Mouse (Mus musculus) ovary, adult 18-20 months (tissue): ENCODE measurements around the gene Syngr2.
A peak's percentile ranks its signal among the peaks of the same experiment; 100 is the strongest.
"Not testable (repeated sequence)": the region's sequence is repeated elsewhere in the genome, so short reads cannot be mapped to it uniquely, and the experiment has no call there.

Experiments
- DNase-seq: peaks from one replicate; pipeline ENCODE4 v3.0.0; 2022; ENCODE audit warnings: low spot score, mixed read lengths

Syngr2 gene

DNA sequence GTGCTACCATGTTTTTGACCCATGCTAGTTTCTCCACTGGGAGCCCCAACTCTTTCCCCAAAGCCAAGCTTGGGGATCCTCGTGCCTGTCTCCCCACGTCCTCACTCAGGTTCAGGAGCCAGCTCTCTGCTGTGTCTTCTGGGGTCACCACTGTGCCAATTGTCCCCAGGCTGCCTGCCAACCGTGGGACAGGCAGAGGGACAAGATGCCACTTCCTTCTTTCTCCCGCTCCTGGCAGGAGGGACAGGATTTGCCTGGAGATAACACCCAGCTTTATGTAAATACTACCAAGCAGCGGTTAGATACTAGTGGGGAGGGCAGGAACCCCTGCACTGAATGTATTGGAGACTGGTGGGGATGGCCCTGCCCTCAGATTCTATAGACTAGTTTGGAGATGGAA is 4.4 kb downstream of the Syngr2 start:
- DNase-seq = no peak

DNA sequence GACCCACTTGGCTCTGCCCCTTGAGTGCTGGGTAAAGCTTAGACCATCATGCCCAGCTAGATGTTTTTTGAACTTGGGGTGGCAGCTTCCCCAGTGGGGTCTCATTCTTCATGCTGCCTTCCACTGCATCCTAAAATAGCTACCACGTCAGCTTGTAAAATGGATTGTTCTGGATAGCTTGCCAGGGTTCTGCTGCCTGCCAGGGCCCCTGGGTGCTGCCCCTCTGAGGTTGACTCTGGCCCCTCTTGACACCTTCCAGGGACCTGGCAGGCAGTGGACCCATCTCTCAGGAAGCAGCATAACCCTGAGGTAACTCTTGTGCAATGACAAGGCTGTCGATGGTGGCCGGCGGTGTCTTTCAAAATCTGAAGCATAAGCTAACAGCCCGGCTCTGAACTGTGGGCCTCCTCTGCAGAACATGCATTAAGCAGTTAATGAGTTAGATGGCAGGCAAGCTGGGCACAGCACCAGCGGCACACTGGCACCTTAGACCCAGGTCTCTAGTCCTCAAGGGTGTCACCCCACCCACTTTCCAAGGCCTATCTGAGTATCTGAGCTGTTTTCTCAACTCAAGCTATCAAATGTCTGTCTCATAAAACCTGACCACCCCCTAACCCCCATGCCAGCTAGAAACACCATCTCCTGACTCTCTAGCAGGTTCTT is 5.4 kb downstream of the Syngr2 start:
- DNase-seq = no peak

DNA sequence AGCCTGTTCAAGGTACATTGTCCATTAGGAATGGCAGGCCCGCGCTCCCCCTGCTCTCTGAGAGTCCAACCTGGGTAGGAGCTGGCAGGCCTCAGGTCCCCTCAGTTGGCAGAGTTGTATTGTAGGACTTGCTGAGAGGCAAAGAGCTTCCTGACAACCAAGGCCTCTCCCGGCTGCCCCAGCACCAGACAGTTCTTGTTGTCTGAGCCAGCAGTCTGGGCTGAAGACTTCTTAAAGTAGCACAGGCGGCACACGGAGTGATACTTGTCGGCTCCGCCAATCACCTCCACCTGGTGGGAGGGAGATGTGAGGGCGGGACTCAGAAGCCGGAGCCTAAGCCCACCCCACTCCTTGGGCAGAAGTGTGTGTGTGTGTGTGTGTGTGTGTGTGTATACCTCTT is 6.4 kb downstream of the Syngr2 start:
- not testable (repeated sequence) for DNase-seq

DNA sequence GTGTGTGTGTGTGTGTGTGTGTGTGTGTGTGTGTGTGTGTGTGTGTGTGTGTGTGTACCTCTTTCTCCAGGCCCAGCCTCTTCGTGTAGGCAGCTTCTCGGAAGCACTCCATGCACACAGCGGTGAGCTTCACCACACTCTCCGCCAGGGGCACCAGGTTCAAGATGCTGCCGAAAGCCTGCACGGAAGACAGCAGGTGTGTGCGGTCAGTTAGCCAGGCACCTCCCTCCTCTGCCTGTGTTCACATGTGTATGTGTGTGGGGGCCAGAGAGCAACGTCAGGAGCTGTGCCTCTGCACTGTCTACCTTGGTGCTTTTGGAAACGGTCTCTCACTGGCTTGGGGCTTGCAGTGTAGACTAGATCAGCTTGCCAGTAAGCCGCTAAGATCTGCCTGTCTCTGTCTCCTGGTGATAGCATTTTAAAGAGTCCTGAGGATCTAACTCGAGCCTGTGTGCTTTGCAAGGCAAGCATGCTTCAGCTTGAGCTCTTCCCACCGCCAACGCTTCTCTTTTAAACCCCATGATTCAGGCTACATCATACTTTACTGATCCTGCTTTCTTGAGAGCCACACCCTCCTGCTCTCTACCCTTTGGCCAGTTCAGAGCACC is 7.0 kb downstream of the Syngr2 start:
- no peak for DNase-seq

DNA sequence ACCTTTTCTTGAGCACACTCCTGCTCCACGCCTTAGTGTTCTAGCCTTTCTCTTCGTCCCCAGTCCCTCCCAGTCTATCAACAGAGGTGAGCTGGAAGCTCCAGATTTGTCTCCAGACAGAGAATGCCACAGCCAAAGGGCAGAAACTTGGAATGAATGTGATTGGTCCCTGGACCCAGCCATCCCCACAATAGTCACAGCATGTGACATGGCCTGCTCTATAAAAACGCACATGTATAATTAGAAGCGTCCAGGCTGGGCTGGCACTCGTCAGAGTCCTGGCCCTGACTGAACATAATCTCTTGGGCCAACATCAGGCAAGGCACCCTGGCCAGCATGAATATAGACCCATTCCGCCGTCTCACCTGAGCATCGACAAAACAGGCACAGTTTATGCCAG is 9.6 kb downstream of the Syngr2 start:
- no peak for DNase-seq

DNA sequence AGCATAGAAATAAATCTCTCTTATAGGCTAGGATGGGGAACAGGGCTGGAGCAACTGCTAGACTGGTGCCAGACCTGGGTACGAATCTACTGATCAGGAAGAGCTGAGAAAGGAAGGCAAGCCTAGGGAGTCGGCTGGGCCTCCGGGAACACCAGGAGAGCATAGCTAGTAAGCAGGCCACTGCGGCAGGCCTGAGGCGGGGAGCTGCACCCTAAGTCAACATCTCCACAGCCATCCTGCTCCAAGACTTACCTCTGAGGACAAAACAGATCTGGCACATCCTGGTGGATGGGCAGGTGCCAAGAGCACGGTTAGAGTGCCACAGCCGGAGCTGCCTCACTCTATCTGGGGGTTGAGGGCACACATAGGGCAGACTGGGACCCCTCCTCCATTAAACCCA is 10.7 kb downstream of the Syngr2 start:
- no peak for DNase-seq

DNA sequence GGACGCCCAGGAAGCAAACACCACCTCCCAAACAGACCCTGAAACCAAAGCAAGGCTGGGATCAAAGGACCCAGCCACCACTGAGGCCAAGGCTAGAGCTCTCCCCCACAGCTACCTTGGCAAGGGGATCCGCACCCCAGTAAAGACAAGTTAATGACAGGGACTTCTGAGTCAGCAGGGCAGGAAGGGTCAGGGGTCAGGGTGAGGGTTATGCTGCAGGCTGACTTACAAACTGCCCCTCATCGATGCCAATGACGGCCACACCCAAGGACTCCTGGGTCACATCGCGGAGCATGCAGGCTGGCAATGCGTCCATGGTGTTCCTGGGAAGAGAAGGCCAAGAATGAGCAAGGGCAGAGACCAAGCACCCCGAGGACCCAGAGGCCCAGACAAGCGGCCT is 12.4 kb downstream of the Syngr2 start:
- DNase-seq = no peak

DNA sequence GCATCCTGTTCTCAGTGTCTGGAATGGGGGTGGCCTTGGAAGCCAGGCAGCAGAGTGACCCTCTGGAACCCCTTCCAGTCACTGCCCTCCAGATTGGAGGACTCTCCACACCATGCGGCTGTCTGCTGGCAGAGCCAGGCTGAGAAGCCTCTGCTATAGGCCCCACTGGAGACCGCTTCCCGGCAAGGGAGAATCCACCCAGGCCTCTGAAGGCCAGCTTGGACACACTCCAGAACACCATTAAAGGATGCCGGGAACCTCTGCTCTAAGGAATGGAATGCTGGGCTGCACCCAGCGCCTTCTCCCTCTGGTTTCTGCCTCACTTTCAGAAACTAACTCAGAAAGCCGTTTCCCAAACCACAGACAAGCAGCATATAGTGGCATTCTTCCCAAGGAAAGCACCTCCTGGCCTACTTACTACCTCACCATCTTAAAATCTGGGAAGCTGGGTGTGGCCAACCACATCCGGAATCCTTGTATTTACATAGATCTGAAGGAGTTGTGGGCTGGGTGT is 13.3 kb downstream of the Syngr2 start:
- DNase-seq = no peak

DNA sequence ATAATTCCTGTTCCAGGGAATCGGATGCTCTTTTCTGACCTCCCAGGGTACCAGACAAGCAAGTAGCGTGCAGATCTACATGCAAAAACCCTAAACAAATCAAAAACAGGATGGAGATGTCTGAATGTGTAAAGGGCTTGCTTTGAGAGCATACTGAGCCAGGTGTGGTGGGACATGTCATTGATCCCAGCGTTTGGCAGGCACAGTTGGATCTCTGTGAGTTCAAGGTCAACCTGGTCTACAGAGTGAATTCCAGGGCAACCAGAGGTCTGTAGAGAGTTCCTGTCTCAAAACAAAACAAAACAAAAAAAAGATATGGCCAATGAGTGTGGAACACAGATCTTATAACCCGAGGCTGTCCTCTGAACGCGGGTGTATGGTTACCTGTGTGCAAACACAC is 13.9 kb downstream of the Syngr2 start:
- DNase-seq = no peak

DNA sequence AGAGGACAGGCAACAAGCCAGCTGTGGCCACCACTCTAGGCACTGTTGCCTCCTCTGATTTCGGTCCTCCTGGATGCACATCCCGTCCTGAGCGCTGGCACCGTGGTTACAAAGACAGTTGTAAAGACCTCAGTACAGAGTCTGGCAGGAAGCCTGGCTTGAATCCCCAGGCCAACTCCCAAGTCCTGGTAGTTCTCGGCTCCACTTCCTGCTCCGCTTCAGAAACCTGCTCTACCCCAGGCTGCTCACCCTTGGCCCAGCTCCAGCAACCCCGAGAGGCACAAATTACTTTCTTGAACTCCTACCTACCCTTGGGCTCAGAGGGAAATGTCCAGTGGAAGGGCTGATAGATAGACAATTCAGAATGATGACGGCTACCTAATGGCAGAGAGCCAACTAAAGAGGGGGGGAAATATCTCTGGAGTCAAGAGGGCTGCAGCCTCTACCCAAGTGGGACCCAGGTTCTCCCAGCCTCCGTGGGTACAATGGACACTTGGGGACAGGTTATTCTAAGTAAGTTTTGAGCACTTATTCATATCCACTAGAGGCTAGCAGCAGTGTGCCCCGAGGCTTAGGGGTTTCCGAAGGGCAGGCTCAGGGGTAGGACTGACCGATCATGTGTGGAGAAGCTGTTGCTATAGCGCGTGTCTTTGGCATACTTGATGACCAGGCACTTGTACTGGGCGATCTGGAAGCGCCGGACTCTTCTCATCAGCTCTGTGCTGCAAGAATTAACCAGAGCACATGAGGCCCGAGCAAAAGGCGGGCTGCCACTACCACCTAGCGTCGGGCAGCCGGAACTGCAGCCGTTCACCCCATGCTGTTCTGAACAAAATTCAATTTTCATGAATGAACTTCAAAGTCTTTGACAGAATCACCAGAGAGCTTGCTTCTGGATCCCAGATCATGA is 14.8 kb downstream of the Syngr2 start:
- DNase-seq = peak; percentile 57

DNA sequence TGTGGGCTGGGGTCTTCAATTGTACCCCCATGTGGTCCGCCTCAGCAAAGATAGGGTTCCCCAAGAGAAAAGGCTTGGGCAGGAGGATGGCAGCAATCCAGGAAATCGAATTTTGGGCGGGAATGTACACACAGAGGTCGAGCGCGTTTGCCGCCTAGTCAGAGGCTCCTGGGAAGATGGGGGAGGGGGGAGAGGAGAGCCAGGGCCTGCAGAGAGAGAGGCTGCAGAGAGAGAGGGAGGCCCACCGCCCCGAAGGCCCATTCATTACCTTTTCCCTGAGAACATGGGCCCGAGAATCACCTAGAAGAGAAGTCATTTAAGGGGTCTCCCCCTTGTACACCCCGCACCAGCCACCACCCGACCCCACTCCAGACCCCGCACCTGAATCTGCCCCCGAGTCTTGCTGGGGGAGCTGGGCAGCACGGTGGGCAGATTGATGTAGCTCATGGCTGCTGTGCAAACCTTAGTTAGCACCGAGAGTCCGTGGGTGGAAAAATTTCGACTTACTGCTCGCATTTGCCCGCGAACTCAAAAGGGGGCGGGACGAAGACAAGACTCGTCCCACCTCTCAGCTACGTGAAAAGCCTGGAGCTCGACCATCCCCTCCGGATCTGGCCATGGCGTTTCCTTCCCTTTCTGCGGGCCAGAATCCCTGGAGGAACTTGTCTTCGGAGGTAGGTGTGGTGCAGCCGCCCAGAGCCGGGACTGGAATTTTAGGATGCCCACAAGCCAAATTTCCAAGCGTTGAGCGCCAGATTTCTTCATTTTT is 16.0 kb downstream of the Syngr2 start, which contains the start of the genes Afmid and Tk1:
TSS of gene Afmid (plus strand) at position 592 of the 769 bp plus-strand sequence.
TSS of gene Tk1 (minus strand) at position 760 of the 769 bp plus-strand sequence.
- peak; percentile 63 for DNase-seq

DNA sequence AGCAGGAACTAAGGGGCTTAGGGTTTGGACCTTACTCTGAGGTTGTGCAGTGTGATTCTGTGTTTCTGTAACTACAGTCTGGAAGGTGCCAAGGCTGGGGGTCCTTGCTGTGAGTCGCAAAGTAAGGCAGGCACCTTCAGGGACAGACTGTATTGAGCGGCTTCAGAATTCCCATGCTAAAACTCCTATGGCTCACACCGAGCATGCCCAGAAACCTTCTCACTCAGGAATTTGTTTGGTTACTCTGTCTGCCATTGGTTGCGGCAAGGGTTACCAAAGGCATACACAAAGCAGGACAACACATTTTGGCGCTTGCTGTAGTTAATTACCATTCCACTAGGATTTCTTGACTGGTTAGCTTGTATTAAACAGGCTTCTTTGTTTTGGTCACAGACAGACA is 16.7 kb downstream of the Syngr2 start:
- DNase-seq = no peak

DNA sequence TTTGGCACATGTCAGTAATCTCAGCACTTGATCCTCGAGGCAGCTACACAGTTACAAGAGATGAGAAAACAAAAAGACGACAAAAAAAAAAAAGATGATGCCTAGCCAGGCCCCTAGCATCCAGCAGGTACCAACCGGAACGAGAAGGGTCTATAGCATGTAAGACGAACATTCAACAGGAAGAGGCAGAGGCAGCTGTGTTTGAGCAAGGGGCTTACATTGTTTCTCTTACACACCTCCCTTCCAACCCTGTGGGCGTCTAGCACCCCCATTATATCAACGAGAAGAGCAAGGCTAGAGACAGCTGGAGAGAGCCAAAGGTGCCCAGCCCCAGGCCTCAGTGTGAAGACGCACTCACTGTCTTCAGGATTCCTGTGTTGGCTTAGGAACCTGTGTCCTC is 17.4 kb downstream of the Syngr2 start:
- DNase-seq = no peak

DNA sequence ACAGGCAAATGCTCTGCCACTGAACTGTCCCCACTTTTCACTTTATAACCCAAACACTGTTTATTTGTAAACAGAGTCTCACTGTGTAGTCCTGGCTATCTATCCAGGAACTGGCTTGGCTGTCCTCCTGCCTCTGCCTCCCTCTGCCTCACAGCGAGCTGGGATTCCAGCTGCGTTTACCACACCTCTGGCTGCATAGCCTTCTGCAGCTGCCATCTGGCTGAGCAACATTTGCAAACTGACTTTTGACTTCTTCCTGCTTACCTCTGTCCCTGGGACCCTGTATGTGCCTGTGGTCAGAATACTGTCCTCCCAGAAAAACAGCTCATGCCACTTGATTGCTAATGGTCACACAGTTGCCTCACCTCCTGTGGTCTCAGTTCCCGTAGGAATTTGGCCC is 17.9 kb downstream of the Syngr2 start:
- no peak for DNase-seq

DNA sequence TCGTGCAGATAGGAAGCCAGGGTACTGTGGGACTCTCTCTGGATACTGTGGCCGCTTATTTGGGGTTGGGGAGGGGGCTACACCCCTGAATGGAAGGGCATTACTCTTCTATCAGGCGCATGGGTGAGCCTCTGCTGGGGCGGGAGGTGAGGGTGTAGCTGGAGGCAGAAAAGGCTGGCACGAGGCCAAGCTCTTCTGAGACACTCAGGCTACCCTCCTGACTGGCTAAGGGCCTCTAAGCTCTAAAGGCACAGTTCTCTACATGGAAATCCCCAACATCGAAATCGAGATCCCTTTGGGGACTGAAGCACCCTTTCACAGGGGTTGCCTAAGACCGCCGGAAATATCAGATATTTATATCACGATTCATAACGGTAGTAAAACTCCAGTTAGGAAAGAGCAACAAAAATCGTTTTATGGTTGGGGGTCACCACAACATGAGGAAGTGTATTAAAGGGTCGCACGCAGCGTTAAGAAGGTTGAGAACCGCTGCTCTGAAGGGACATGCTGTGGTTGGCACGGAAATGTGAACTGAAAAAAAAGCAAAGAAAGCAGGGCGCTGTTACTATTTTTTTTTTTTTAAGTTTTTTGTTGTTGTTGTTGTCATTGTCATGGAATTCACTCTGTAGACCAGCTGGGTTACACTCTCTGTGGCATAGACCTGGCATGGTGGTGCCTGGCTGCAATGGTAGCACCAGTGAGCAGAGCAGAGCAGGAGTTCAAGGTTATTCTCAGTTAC is 18.9 kb downstream of the Syngr2 start:
- no peak for DNase-seq

DNA sequence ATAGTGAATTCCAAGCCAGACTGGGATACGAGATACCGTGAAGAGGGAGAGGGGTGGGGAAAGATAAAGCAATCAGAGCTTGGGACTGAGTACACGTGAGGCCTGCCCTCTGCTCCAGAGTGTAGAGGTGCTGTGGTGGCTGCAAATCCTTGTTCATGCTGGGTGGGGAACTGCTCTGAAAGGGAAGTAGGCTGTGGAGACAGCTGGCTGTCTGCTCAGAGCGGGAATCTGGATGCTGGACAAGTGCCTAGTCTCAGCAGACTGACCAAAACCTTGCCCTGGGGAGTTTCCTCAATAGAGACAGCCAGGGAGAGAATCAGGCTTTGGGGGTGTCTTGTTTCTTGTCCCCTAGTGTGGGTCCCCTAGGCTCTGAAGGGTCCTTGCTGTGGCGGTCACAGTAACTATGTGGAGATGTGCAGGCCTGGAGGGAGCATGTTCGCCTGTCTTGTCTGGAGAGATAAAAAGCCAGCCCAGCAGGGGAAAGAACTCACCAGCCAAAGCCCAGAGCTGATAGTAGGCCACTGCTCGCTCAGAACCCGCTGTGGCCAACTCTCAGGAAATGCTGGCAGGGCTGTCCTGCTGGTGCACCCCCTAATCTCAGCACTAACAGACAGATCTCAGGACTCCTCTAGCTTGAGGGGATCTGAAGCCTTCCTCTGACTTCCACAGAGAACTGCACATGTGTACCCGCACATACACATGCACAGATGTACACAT is 19.6 kb downstream of the Syngr2 start:
- peak; percentile 50 for DNase-seq

DNA sequence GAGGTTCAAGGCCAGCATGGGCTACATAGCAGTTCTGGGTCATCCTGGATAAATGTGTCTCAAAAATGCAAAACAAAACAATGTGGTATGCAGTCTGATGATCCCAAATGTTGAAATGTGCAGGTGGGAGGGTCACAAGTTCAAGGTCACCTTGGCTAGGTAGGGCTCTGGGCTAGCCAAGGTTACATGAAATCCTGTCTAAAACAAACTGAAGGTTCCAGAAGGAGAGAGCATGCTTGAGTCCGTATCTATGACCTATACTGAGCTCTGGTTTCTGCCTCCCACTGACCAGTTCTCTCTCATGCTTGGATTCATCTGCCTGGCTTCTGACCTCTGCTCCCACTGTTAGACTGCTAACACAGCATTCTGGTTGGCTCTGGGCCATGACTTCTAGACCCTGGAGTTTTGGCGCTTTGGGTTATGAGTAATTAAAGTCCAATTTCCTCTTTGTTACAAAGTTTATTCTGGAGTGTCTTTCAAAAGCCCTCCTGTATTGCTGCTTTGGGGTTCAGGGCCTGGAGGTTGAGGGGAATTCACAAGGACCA is 20.3 kb downstream of the Syngr2 start:
- DNase-seq = no peak

DNA sequence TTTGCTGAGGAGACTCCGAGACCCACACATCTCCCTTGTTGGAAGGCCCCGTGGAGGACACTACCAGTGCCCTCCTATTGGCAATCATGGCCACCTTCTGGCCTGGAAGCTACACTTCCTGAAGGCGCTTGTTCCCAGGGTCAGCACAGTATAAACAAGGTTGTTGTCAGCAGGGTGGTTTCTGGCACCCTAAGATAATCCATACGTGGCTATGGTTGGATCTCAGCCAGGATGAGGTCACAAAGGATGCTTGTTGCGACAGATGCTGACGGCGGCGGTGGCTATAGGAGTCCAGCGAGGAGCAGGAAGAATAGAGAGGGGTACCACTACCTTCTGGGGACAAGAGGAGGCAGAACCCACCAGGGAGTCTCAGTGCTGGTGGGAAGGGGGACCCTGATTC is 20.9 kb downstream of the Syngr2 start:
- no peak for DNase-seq

DNA sequence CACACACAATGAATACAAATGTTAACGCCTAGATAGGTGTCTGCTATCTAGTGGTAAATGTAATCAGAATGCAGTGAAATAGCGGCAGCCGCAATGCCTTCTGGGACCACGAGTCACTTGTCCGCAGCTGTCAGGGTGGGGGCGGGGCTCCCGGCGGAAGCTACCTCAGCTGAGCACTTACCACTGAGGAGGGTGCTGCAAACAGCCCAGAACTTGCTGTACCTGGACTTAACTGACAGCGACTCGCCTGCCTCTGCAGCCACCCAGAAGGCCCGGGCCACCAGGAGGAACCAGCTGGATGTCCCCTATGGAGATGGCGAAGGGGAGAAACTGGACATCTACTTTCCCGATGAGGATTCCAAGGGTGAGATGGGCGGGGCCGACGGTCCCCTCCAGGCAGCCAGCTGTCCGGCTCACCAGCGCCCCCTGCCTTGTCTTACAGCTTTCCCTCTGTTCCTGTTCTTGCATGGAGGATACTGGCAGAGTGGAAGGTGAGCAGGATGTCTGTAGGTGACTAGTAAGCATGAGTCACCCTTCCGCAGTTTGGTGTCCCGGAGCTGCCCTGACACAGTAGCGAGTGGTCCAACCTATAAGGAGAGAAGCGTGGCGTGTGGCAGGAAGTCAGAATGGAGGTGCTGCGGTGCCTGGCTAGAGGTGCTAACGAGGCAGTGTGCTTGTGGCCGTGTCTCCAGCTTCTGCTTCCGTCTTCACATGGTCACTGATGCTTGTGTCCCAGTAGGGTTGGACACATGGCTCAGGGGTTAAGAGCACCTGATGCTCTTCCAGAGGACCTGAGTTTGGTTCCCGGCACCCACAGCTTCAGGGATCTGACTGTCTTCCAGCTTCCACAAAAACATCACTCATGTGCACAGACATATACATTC is 22.9 kb downstream of the Syngr2 start:
- peak; percentile 32 for DNase-seq
